Mouse (Mus musculus): Measurements from ENCODE around the gene Vsig10. TPM values are rescaled to one million over a fixed set of nuclear protein-coding genes. Genes with fewer than 3 reads are reported as not detected.

The Vsig10 gene
- polyA plus RNA-seq (2015; fragmentation: Nextera tagmentation; extraction: Ambion mirVana), result 2.2 and 2.6 TPM in 2 replicates

- Histone ChIP-seq H3K27me3 (peaks cover 40% of the 10 kb centered on the region), H3K9ac (peak within 1 kb of the TSS; percentile 76), H3K4me1 (replicated peaks) (peaks cover 18% of the 10 kb centered on the region; the same call in 1 of the 2 replicates), H3K36me3 (no peaks in the 10 kb centered on the region), H3K4me2 (peak within 1 kb of the TSS; percentile 99), H3K27ac (replicated peaks) (peak within 1 kb of the TSS; percentile 65), H3K9me3 (no peaks in the 10 kb centered on the region), H3K4me3 (peak within 1 kb of the TSS; percentile 66)
- peak; percentile 87 for ATAC-seq (ENCODE audit: low read depth)
- under 1% methylated on average over 71 of the region's 81 CpGs for WGBS
These were observed at the start of gene Vsig10 for GRCm38 (mm10) chr5:117318741-117319629. Gene Vsig10, plus strand, starts transcription at chr5:117319083.

- Histone ChIP-seq H3K36me3 (peaks cover 53% of the 10 kb centered on the region), H3K4me2 (no peak overlapping the region), H3K4me3 (no peak overlapping the region), H3K27me3 (no peaks in the 10 kb centered on the region), H3K27ac (replicated peaks) (no peak overlapping the region), H3K9me3 (no peaks in the 10 kb centered on the region), H3K4me1 (replicated peaks) (no peaks in the 10 kb centered on the region), H3K9ac (no peak overlapping the region)
- WGBS, result 94% methylated on average over 12 of the region's 12 CpGs
- ATAC-seq (ENCODE audit: low read depth), result no peak
These were observed 49.5 kb upstream of the Vsig10 start for GRCm38 (mm10) chr5:117269395-117269794.

- H3K4me2 ChIP-seq, result no peak overlapping the region
- H3K36me3 ChIP-seq, result peaks cover 34% of the 10 kb centered on the region
- H3K9me3 ChIP-seq, result no peaks in the 10 kb centered on the region
- H3K4me1 ChIP-seq (replicated peaks), result no peaks in the 10 kb centered on the region
- H3K27me3 ChIP-seq, result no peaks in the 10 kb centered on the region
- 89% methylated on average over 14 of the region's 14 CpGs for WGBS
- H3K27ac ChIP-seq (replicated peaks), result no peak overlapping the region
- no peak overlapping the region for H3K9ac ChIP-seq
- H3K4me3 ChIP-seq, result no peak overlapping the region
- no peak for ATAC-seq (ENCODE audit: low read depth)
These were observed 46.9 kb upstream of the Vsig10 start for GRCm38 (mm10) chr5:117271945-117272344.

- H3K36me3 ChIP-seq, result peaks cover 26% of the 10 kb centered on the region
- H3K27ac ChIP-seq (replicated peaks), result no peak overlapping the region
- 67% methylated on average over 5 of the region's 5 CpGs for WGBS
- ATAC-seq (ENCODE audit: low read depth), result no peak
- no peak overlapping the region for H3K9ac ChIP-seq
- no peak overlapping the region for H3K4me3 ChIP-seq
- H3K4me2 ChIP-seq, result no peak overlapping the region
- no peaks in the 10 kb centered on the region for H3K4me1 ChIP-seq (replicated peaks)
- no peaks in the 10 kb centered on the region for H3K27me3 ChIP-seq
- no peaks in the 10 kb centered on the region for H3K9me3 ChIP-seq
These were observed 44.1 kb upstream of the Vsig10 start for GRCm38 (mm10) chr5:117274817-117275216.

DNA sequence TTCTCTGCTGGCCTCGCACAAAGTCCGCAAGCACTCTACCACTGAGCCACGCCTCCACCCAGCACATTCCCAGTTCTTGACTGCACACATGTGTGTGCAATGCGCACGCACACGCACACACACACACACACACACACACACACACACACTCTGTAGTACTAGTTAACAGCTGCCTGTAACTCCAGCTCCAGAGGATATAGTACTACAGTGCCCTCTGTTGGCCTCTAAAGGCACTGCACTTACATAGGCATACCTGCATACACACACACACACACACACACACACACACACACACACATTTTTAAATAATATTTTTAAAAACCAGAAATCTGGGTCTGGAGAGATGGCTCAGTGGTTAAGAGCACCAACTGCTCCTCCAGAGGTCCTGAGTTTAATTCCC is 41.1 kb upstream of the Vsig10 start:
- no peaks in the 10 kb centered on the region for H3K9me3 ChIP-seq
- no peak overlapping the region for H3K4me3 ChIP-seq
- 98% methylated on average over 6 of the region's 6 CpGs for WGBS
- no peak overlapping the region for H3K27ac ChIP-seq (replicated peaks)
- no peak overlapping the region for H3K4me2 ChIP-seq
- no peaks in the 10 kb centered on the region for H3K4me1 ChIP-seq (replicated peaks)
- peaks cover 36% of the 10 kb centered on the region for H3K36me3 ChIP-seq
- no peak overlapping the region for H3K9ac ChIP-seq
- no peak for ATAC-seq (ENCODE audit: low read depth)
- no peaks in the 10 kb centered on the region for H3K27me3 ChIP-seq

GRCm38 (mm10) chr5:117278809-117279668 is 39.8 kb upstream of the Vsig10 start:
- H3K4me3 ChIP-seq, result no peak overlapping the region
- no peaks in the 10 kb centered on the region for H3K27me3 ChIP-seq
- WGBS, result 91% methylated on average over 15 of the region's 15 CpGs
- no peaks in the 10 kb centered on the region for H3K9me3 ChIP-seq
- peaks cover 40% of the 10 kb centered on the region for H3K36me3 ChIP-seq
- peaks cover 7% of the 10 kb centered on the region for H3K4me1 ChIP-seq (replicated peaks)
- no peak overlapping the region for H3K27ac ChIP-seq (replicated peaks)
- ATAC-seq (ENCODE audit: low read depth), result no peak
- no peak overlapping the region for H3K9ac ChIP-seq
- H3K4me2 ChIP-seq, result no peak overlapping the region

- no peak for ATAC-seq (ENCODE audit: low read depth)
- H3K27me3 ChIP-seq, result no peaks in the 10 kb centered on the region
- no peaks in the 10 kb centered on the region for H3K9me3 ChIP-seq
- 78% methylated on average over 4 of the region's 4 CpGs for WGBS
- H3K27ac ChIP-seq (replicated peaks), result no peak overlapping the region
- H3K4me1 ChIP-seq (replicated peaks), result peaks cover 14% of the 10 kb centered on the region
- H3K4me3 ChIP-seq, result no peak overlapping the region
- peaks cover 46% of the 10 kb centered on the region for H3K36me3 ChIP-seq
- no peak overlapping the region for H3K9ac ChIP-seq
- H3K4me2 ChIP-seq, result no peak overlapping the region
These were observed 39.2 kb upstream of the Vsig10 start for GRCm38 (mm10) chr5:117279669-117280050.

- Histone ChIP-seq H3K27me3 (no peaks in the 10 kb centered on the region), H3K27ac (replicated peaks) (no peak overlapping the region), H3K4me2 (no peak overlapping the region), H3K9ac (no peak overlapping the region), H3K4me3 (no peak overlapping the region), H3K9me3 (no peaks in the 10 kb centered on the region), H3K36me3 (peaks cover 55% of the 10 kb centered on the region), H3K4me1 (replicated peaks) (peaks cover 32% of the 10 kb centered on the region)
- no peak for ATAC-seq (ENCODE audit: low read depth)
- WGBS, result 92% methylated on average over 10 of the region's 10 CpGs
These were observed 37.3 kb upstream of the Vsig10 start for GRCm38 (mm10) chr5:117281536-117281935.

- no peak overlapping the region for H3K4me2 ChIP-seq
- peaks cover 35% of the 10 kb centered on the region for H3K4me1 ChIP-seq (replicated peaks)
- ATAC-seq (ENCODE audit: low read depth), result no peak
- H3K4me3 ChIP-seq, result no peak overlapping the region
- WGBS, result 92% methylated on average over 8 of the region's 8 CpGs
- no peaks in the 10 kb centered on the region for H3K27me3 ChIP-seq
- H3K27ac ChIP-seq (replicated peaks), result no peak overlapping the region
- peaks cover 55% of the 10 kb centered on the region for H3K36me3 ChIP-seq
- no peaks in the 10 kb centered on the region for H3K9me3 ChIP-seq
- H3K9ac ChIP-seq, result no peak overlapping the region
These were observed 36.5 kb upstream of the Vsig10 start for GRCm38 (mm10) chr5:117282360-117282759.

- H3K4me2 ChIP-seq, result 0 out of 2 replicates have a peak overlapping the region, but pooled peaks have one; percentile 82
- H3K9me3 ChIP-seq, result no peaks in the 10 kb centered on the region
- H3K4me1 ChIP-seq (replicated peaks), result peaks cover 42% of the 10 kb centered on the region
- peaks cover 52% of the 10 kb centered on the region for H3K36me3 ChIP-seq
- peak overlapping the region; percentile 61 for H3K27ac ChIP-seq (replicated peaks)
- 54% methylated on average over 9 of the region's 9 CpGs for WGBS
- peak; percentile 19; the same call in 1 of the 2 replicates for ATAC-seq (ENCODE audit: low read depth)
- H3K27me3 ChIP-seq, result peaks cover 6% of the 10 kb centered on the region; the same call in 1 of the 2 replicates
- H3K4me3 ChIP-seq, result no peak overlapping the region
- no peak overlapping the region for H3K9ac ChIP-seq
These were observed 34.9 kb upstream of the Vsig10 start for GRCm38 (mm10) chr5:117284029-117284428.

DNA sequence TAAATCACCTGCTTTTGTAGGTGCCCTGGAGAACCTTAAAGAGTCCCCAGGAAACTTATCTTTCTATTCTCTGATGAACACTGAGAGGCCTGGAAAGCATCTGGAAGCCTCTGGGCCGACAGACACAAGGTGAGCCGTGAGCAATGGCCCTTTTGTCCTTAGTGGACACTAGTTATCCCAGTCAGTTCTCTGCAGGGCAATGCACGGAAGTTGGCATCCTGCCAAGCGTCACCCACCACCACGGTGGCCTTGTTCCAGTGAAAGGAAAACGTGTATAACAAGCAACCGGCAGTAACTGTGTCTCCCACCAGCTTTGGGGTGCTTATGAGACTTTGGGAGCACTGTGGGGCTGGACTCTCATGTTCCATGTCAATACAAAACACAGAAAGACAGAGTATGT is 34.2 kb upstream of the Vsig10 start:
- H3K4me1 ChIP-seq (replicated peaks), result peaks cover 42% of the 10 kb centered on the region
- no peaks in the 10 kb centered on the region for H3K9me3 ChIP-seq
- H3K4me3 ChIP-seq, result no peak overlapping the region
- no peak overlapping the region for H3K9ac ChIP-seq
- WGBS, result 48% methylated on average over 7 of the region's 7 CpGs
- peak overlapping the region; percentile 82 for H3K4me2 ChIP-seq
- H3K27me3 ChIP-seq, result peaks cover 6% of the 10 kb centered on the region; the same call in 1 of the 2 replicates
- H3K27ac ChIP-seq (replicated peaks), result peak overlapping the region; percentile 61
- no peak for ATAC-seq (ENCODE audit: low read depth)
- H3K36me3 ChIP-seq, result peaks cover 52% of the 10 kb centered on the region

DNA sequence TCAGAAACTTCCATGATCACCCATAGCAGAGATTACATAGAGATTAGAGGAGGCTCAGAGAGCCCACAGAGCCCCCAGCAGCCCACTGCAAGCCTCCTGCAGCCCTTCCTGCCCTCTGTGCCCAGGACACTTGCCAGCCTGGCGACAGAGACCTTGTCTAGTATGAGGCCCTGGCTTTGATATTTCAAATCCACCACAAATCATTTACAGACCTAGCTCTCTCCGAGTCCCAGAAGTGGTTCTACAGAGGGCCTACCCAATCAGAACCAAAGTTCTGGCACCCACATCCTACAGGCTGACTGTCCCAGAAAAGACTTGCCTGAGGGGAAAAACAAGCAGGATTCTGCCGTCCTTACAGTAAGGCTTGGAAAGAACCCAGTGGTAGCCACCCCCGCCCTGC is 33.6 kb upstream of the Vsig10 start:
- Histone ChIP-seq H3K9ac (0 out of 2 replicates have a peak overlapping the region, but pooled peaks have one; percentile 88), H3K27ac (replicated peaks) (0 out of 2 replicates have a peak overlapping the region, but pooled peaks have one; percentile 61), H3K4me2 (peak overlapping the region; percentile 82), H3K9me3 (no peaks in the 10 kb centered on the region), H3K36me3 (peaks cover 50% of the 10 kb centered on the region), H3K4me3 (no peak overlapping the region), H3K27me3 (peaks cover 6% of the 10 kb centered on the region; the same call in 1 of the 2 replicates), H3K4me1 (replicated peaks) (peaks cover 42% of the 10 kb centered on the region)
- ATAC-seq (ENCODE audit: low read depth), result no peak
- 77% methylated on average over 4 of the region's 4 CpGs for WGBS

Data from neural tube, embryonic 13.5 days (tissue).